Comparison of ENCODE assay signal across 21 mouse cellular contexts in genomic region chr16:37971522-37971921, GRCm38 (mm10). TPM values are rescaled to one million over a fixed set of nuclear protein-coding genes. Genes with fewer than 3 reads are reported as not detected.
DNase-seq lines count a peak whose midpoint lies in the region; ATAC-seq lines count a peak whose summit lies in the region.
"Had no signal": no experiment of that assay in that cellular context is flagged by ENCODE, and none has a peak within 500 bp of the region (broad histone marks: within the 10 kb centered on the region; RNA-seq: fewer than 3 reads in every experiment).

No protein-coding gene starts in this region.

- no peak overlapping the region for H3K27ac ChIP-seq in kidney, embryonic 15.5 days
- no peak overlapping the region for H3K27ac ChIP-seq in kidney, embryonic 16.5 days (ENCODE audit: low read length)
- 0 out of 2 replicates have a peak overlapping the region, but pooled peaks have one; percentile 4 for H3K27ac ChIP-seq in neural tube, embryonic 15.5 days (replicated peaks)
- H3K27ac ChIP-seq: embryonic facial prominence, embryonic 15.5 days; forebrain, embryonic 10.5 days; gastrocnemius, adult 2 months; heart, embryonic 15.5 days; liver, embryonic 14.5 days; lung, embryonic 15.5 days; macrophage; midbrain, embryonic 12.5 days had no signal

- H3K4me1 ChIP-seq in kidney, embryonic 15.5 days: peaks cover 17% of the 10 kb centered on the region
- peaks cover 5% of the 10 kb centered on the region; the same call in 1 of the 2 replicates for H3K4me1 ChIP-seq in kidney, embryonic 16.5 days (ENCODE audit: insufficient read depth, low read length)
- H3K4me1 ChIP-seq in neural tube, embryonic 15.5 days: peaks cover 34% of the 10 kb centered on the region
- H3K4me1 ChIP-seq: embryonic facial prominence, embryonic 15.5 days had no signal

- H3K9ac ChIP-seq in kidney, embryonic 15.5 days: no peak overlapping the region
- no peak overlapping the region for H3K9ac ChIP-seq in kidney, embryonic 16.5 days (replicated peaks; ENCODE audit: low read length)
- no peak overlapping the region for H3K9ac ChIP-seq in neural tube, embryonic 15.5 days (replicated peaks)
- H3K9ac ChIP-seq: embryonic facial prominence, embryonic 15.5 days; heart, embryonic 15.5 days; liver, embryonic 14.5 days; lung, embryonic 15.5 days; midbrain, embryonic 12.5 days had no signal

- H3K4me3 ChIP-seq in kidney, embryonic 15.5 days (replicated peaks): no peak overlapping the region
- H3K4me3 ChIP-seq in kidney, embryonic 16.5 days (ENCODE audit: low read length): no peak overlapping the region
- no peak overlapping the region for H3K4me3 ChIP-seq in neural tube, embryonic 15.5 days (replicated peaks)
- H3K4me3 ChIP-seq: embryonic facial prominence, embryonic 15.5 days; forebrain, embryonic 10.5 days; gastrocnemius, adult 2 months; heart, embryonic 15.5 days; lung, embryonic 15.5 days; midbrain, embryonic 12.5 days had no signal

- no peak overlapping the region for H3K4me2 ChIP-seq in kidney, embryonic 15.5 days
- no peak overlapping the region for H3K4me2 ChIP-seq in kidney, embryonic 16.5 days (replicated peaks; ENCODE audit: low read depth, low read length)
- no peak overlapping the region for H3K4me2 ChIP-seq in neural tube, embryonic 15.5 days
- H3K4me2 ChIP-seq: embryonic facial prominence, embryonic 15.5 days; heart, embryonic 15.5 days; lung, embryonic 15.5 days; midbrain, embryonic 12.5 days had no signal

- peak; percentile 85 for DNase-seq in heart, adult 11 months
- DNase-seq in heart, adult 18-20 months: no peak
- DNase-seq in thymus, postnatal 0 days (ENCODE audit: low spot score): peak; percentile 19
- no peak for DNase-seq in thymus, adult 18-20 months
- DNase-seq in ovary, postnatal 14 days (ENCODE audit: low spot score): no peak
- DNase-seq: B cell, adult 2 months; cerebellum, adult 11-12 months; gastrocnemius, adult 2 months; kidney, adult 9 months had no signal

- no peaks in the 10 kb centered on the region for H3K27me3 ChIP-seq in kidney, embryonic 15.5 days
- H3K27me3 ChIP-seq in kidney, embryonic 16.5 days (ENCODE audit: insufficient read depth, low read length): no peaks in the 10 kb centered on the region
- no peaks in the 10 kb centered on the region for H3K27me3 ChIP-seq in neural tube, embryonic 15.5 days (replicated peaks)
- H3K27me3 ChIP-seq: embryonic facial prominence, embryonic 15.5 days; heart, embryonic 15.5 days; lung, embryonic 15.5 days; midbrain, embryonic 12.5 days had no signal

- WGBS in kidney, embryonic 15.5 days: 46% methylated on average over 5 of the region's 5 CpGs
- WGBS in kidney, embryonic 16.5 days: 42% methylated on average over 5 of the region's 5 CpGs
- WGBS in neural tube, embryonic 15.5 days: 53% methylated on average over 5 of the region's 5 CpGs

- no peaks in the 10 kb centered on the region for H3K36me3 ChIP-seq in kidney, embryonic 15.5 days
- H3K36me3 ChIP-seq in kidney, embryonic 16.5 days (ENCODE audit: insufficient read depth, low read length): no peaks in the 10 kb centered on the region
- no peaks in the 10 kb centered on the region for H3K36me3 ChIP-seq in neural tube, embryonic 15.5 days
- H3K36me3 ChIP-seq: embryonic facial prominence, embryonic 15.5 days; forebrain, embryonic 10.5 days; heart, embryonic 15.5 days; lung, embryonic 15.5 days; midbrain, embryonic 12.5 days had no signal

- H3K9me3 ChIP-seq in kidney, embryonic 15.5 days (replicated peaks): no peaks in the 10 kb centered on the region
- no peaks in the 10 kb centered on the region for H3K9me3 ChIP-seq in kidney, embryonic 16.5 days (ENCODE audit: low read length)
- H3K9me3 ChIP-seq in neural tube, embryonic 15.5 days (replicated peaks): no peaks in the 10 kb centered on the region
- H3K9me3 ChIP-seq: embryonic facial prominence, embryonic 15.5 days; forebrain, embryonic 10.5 days; heart, embryonic 15.5 days; lung, embryonic 15.5 days; midbrain, embryonic 12.5 days had no signal

- peak; percentile 12; the same call in 1 of the 2 replicates for ATAC-seq in kidney, embryonic 15.5 days (replicated peaks; ENCODE audit: low FRiP score)
- ATAC-seq in kidney, embryonic 16.5 days (ENCODE audit: low FRiP score, low TSS enrichment): no peak
- ATAC-seq in neural tube, embryonic 15.5 days (ENCODE audit: low FRiP score): no peak
- ATAC-seq: inflammation-experienced regulatory T-cells, adult 6 months had no signal

RNA-seq across cellular contexts. Expression of gene Gpr156, which starts 55.2 kb away (rescaled TPM):
- under 1 TPM in 1 of 2 experiments, not detected in 1; 0.05 TPM for total RNA-seq in heart, adult 18-20 months (2021)
- polyA plus RNA-seq in kidney, embryonic 15.5 days (2015; fragmentation: Nextera tagmentation; extraction: Ambion mirVana): 0.86 and 1.2 TPM in 2 replicates
- polyA plus RNA-seq in kidney, embryonic 16.5 days (2015; fragmentation: Nextera tagmentation; extraction: Ambion mirVana): 0.85 and 1.3 TPM in 2 replicates
- polyA plus RNA-seq in thymus, postnatal 0 days (2015; fragmentation: Nextera tagmentation; extraction: Ambion mirVana): 0.13 and 0.23 TPM in 2 replicates
- 3.3 and 4.0 TPM in 2 replicates for polyA plus RNA-seq in neural tube, embryonic 15.5 days (2015; fragmentation: Nextera tagmentation; extraction: Ambion mirVana)
- total RNA-seq: gastrocnemius, adult 2 months; hematopoietic stem cell, adult 5-6 weeks had no signal
- polyA plus RNA-seq: inflammation-experienced regulatory T-cells, adult 6 months; macrophage had no signal

Comparison
In these comparisons a context has a peak if more than half of its experiments do, and no peak if none do; other contexts are left out.
1. DNase-seq: peak in heart, adult 11 months (single experiment) and thymus, postnatal 0 days (single experiment); none in heart, adult 18-20 months (0 of 2), thymus, adult 18-20 months (0 of 2) and ovary, postnatal 14 days (single experiment).